Mouse (Mus musculus) limb, embryonic 14.5 days (tissue): Measurements from ENCODE around the gene Paox. TPM values are rescaled to one million over a fixed set of nuclear protein-coding genes. Genes with fewer than 3 reads are reported as not detected.

ENCODE experiments used
- ATAC-seq: fragments of 200-750 bp; cut with Nextera tagmentation; 2 replicates; pipeline ENCODE4 v1.8.0; 2017; ENCODE audit warnings: low read depth, moderate number of reproducible peaks, moderate TSS enrichment; ENCODE audit not compliant: low FRiP score
- DNase-seq: peaks from one replicate; pipeline ENCODE4 v3.0.0-alpha.2; 2015; ENCODE audit warnings: low spot score
- H3K27ac ChIP-seq: fragments of 300-500 bp; sonication (generic); replicated peaks from 2 replicates; pipeline ENCODE4 v1.5.1; 2014; ENCODE audit warnings: low read depth, mild to moderate bottlenecking, low read length, moderate library complexity, mixed read lengths
- H3K27me3 ChIP-seq: fragments of 300-500 bp; sonication (generic); 2 replicates; pipeline ENCODE4 v1.6.1; 2014; ENCODE audit warnings: low read length, mixed read lengths; ENCODE audit not compliant: control insufficient read depth, insufficient read depth
- H3K36me3 ChIP-seq: fragments of 300-500 bp; sonication (generic); 2 replicates; pipeline ENCODE4 v1.6.1; 2014; ENCODE audit warnings: mild to moderate bottlenecking, low read length, moderate library complexity, mixed read lengths; ENCODE audit not compliant: control insufficient read depth, insufficient read depth
- H3K4me1 ChIP-seq: fragments of 300-500 bp; sonication (generic); 2 replicates; pipeline ENCODE4 v1.6.1; 2014; ENCODE audit warnings: antibody characterized with exemption, low read length, mixed read lengths; ENCODE audit not compliant: control insufficient read depth, insufficient read depth
- H3K4me2 ChIP-seq: fragments of 300-500 bp; sonication (generic); replicated peaks from 2 replicates; pipeline ENCODE4 v1.6.1; 2014; ENCODE audit warnings: low read depth, mild to moderate bottlenecking, low read length, moderate library complexity; ENCODE audit not compliant: severe bottlenecking
- H3K4me3 ChIP-seq: fragments of 300-500 bp; sonication (generic); replicated peaks from 2 replicates; pipeline ENCODE4 v1.5.1; 2014; ENCODE audit warnings: low read length
- H3K9ac ChIP-seq: fragments of 300-500 bp; sonication (generic); 2 replicates; pipeline ENCODE4 v1.6.1; 2014; ENCODE audit warnings: mild to moderate bottlenecking, low read depth, low read length, moderate library complexity; ENCODE audit not compliant: severe bottlenecking
- H3K9me3 ChIP-seq: fragments of 300-500 bp; sonication (generic); 2 replicates; pipeline ENCODE4 v1.6.1; 2016; ENCODE audit warnings: low read length; ENCODE audit not compliant: control insufficient read depth
- POLR2A ChIP-seq: fragments of 200-500 bp; IDR thresholded peaks from 2 replicates; pipeline ENCODE4 v1.8.0; 2012; ENCODE audit warnings: inconsistent platforms, mild to moderate bottlenecking, moderate library complexity, borderline replicate concordance; ENCODE audit not compliant: insufficient read depth, insufficient read length; ENCODE audit errors: extremely low read depth
- WGBS: fragments of 180-500 bp; shearing (Covaris S2); extraction: QIAGEN DNeasy Blood & Tissue Kit; methylation state at CpG from one replicate; pipeline ENCODE4 v1.1.7; 2014; 5-methylcytosine and 5-hydroxymethylcytosine counted together
- polyA plus RNA-seq, 2 experiments: library from polyadenylated mRNA; depleted of rRNA in 1 of 2; stranded (reverse) in 1 of 2; unstranded in 1 of 2; fragments of >200 nt; fragmentation: Nextera tagmentation in 1 of 2; extraction: Ambion mirVana in 1 of 2; gene quantifications; 2 replicates each; pipeline versions ENCODE4 v1.2.1 to v1.2.3; 2012 to 2014

Gene Paox
- polyA plus RNA-seq, 2 experiments, result 12.6 to 17.8 TPM

DNA sequence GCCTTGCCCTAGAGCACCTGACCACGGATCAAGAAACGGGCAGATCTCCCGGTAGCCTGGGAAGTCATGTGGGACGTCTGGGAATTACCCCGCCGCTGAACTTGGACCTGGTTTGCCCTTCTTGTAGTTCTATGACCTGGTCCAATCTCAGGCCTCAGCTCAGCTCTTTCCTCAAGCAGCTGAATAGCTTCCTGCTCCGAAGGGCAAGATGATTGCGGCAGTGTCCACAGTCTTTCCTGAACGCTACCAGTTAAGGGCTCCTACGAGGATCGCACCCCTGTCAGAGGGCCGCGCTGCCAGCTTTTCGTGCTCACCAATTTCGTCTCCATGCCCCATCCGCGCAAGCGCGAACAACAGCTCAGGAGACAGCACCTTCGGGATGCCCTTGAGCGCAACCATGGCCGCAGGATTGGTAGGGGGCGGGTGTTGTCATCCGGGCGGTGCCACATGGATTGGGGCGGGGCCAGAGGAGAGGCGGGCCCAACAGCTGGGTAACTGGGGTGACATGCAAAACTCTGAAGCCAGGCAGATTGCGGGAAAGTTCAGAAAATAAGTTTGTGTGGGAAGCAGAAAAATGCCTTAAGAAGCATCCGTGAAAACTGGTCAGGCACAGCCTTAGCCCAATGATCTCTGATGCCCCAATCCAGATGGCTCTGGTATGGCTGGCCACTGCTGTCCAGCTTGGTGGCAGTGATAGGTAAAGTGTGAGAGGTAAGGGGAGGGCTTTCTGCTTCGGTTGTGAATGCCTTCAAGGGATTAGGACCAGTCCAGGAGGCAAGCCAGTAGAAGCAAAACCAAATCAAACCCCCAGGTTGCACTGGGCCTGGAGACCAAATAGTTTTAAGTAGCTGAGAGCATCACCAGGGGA is 13.4 kb upstream of the Paox start, which contains the start of gene Fuom:
Gene Fuom, minus strand, starts transcription at position 449 of the 868 bp plus-strand sequence.
- Histone ChIP-seq H3K27me3 (no peaks in the 10 kb centered on the region), H3K4me2 (peak within 1 kb of the TSS; percentile 76), H3K36me3 (peaks cover 15% of the 10 kb centered on the region), H3K4me3 (peak within 1 kb of the TSS; percentile 42), H3K4me1 (0 out of 2 replicates have a peak, but pooled peaks cover 3% of the 10 kb centered on the region), H3K9me3 (no peaks in the 10 kb centered on the region), H3K9ac (peak within 1 kb of the TSS; percentile 62), H3K27ac (no peak within 1 kb of the TSS)
- no peak for TF ChIP-seq POLR2A
- DNase-seq (peak; percentile 71), ATAC-seq (peak; percentile 89)
- WGBS, result 1% methylated on average over 30 of the region's 30 CpGs

DNA sequence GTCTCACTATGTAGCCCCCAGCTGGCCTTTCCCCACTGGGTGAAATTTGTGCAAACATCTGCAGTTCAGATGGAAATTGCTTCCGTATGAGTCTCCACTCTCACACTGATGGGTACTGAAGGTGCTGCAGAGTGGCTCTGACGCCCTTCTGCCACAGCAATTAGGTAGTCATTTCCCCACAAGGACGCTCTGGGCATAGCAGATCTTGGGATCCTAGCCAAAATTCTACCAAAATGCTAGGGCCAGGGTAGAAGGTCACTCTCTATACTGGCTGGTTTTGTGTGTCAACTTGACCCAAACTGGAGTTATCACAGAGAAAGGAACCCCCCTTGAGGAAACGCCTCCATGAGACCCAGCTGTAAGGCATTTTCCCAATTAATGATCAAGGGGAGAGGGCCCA is 11.6 kb upstream of the Paox start:
- WGBS, result 76% methylated on average over 4 of the region's 4 CpGs
- no peaks in the 10 kb centered on the region for H3K9me3 ChIP-seq
- H3K4me3 ChIP-seq, result no peak overlapping the region
- DNase-seq (no peak), ATAC-seq (no peak)
- no peaks in the 10 kb centered on the region for H3K27me3 ChIP-seq
- H3K4me1 ChIP-seq, result 0 out of 2 replicates have a peak, but pooled peaks cover 3% of the 10 kb centered on the region
- H3K4me2 ChIP-seq, result no peak overlapping the region
- peaks cover 30% of the 10 kb centered on the region for H3K36me3 ChIP-seq
- H3K27ac ChIP-seq, result no peak overlapping the region
- H3K9ac ChIP-seq, result no peak overlapping the region
- no peak for TF ChIP-seq POLR2A

DNA sequence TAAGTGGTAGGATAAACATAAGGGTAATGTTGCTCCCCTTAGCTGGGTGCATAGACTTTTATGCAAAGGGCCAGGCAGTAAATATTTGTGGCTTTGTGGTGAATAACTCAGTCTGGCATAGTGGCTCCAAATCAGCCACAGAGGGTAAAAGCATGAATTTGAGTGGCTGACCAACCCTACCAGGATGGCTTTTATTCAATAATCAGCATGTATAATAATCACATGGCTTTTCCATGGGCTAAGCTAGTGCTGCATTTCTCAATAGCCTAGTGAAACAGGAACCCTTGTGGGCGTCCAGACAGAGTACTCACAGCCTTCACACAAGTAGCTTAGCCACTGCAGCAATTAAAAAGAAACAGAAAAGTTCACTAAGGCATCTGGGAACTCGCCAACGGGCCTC is 3.7 kb upstream of the Paox start:
- Histone ChIP-seq H3K9me3 (no peaks in the 10 kb centered on the region), H3K4me1 (no peaks in the 10 kb centered on the region), H3K9ac (no peak overlapping the region), H3K36me3 (peaks cover 54% of the 10 kb centered on the region), H3K27ac (no peak overlapping the region), H3K4me3 (no peak overlapping the region), H3K27me3 (no peaks in the 10 kb centered on the region), H3K4me2 (no peak overlapping the region)
- TF ChIP-seq POLR2A, result no peak
- DNase-seq, result no peak
- ATAC-seq, result no peak
- WGBS, result 66% methylated on average over 3 of the region's 3 CpGs

DNA sequence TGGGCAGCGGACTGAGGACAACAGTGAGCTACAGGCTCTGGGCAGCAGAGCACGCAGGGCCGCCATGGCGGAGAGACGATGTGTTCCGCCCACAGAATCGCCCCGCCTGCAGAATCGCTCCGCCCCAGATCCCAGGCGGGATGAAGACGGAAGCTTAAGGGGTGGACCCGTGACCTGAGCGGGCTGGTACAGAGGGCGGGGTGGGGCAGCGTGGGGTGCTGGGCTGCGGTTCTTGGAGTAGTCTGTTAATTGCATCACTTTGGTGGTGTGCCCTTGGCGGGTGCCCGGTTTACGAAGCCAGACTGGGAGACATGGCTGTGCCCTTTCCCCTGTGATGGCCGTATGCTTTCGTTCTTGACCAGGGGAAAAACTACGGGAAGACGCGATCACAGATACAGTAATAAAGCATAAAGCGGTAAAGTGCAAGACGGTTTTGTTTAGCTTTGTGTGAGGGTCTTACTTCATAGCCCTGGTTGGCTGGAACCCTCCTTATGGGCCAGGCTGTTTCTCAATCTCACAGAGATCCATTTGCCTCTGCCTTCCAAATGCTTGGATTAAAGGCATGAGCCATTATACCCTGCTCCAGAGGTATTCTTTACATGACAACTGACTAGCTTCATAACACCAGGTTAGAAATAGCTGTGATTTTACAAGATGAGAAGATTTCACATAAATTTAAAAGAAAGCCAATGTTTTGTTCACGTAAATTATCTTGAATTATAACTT is 893 bp downstream of the Paox start, which contains the start of gene Echs1:
Gene Echs1, minus strand, starts transcription at position 148 of the 726 bp plus-strand sequence.
- H3K9me3 ChIP-seq, result no peaks in the 10 kb centered on the region
- peak; percentile 94 for ATAC-seq
- DNase-seq, result peak; percentile 83
- TF ChIP-seq POLR2A, result peak; percentile 87; the same call in 1 of the 2 replicates
- peaks cover 14% of the 10 kb centered on the region for H3K36me3 ChIP-seq
- H3K4me3 ChIP-seq, result peak within 1 kb of the TSS; percentile 80
- peak within 1 kb of the TSS; percentile 93 for H3K4me2 ChIP-seq
- H3K27ac ChIP-seq, result peak within 1 kb of the TSS; percentile 84
- H3K27me3 ChIP-seq, result no peaks in the 10 kb centered on the region
- peak within 1 kb of the TSS; percentile 81 for H3K9ac ChIP-seq
- H3K4me1 ChIP-seq, result no peaks in the 10 kb centered on the region
- WGBS, result 4% methylated on average over 27 of the region's 28 CpGs

DNA sequence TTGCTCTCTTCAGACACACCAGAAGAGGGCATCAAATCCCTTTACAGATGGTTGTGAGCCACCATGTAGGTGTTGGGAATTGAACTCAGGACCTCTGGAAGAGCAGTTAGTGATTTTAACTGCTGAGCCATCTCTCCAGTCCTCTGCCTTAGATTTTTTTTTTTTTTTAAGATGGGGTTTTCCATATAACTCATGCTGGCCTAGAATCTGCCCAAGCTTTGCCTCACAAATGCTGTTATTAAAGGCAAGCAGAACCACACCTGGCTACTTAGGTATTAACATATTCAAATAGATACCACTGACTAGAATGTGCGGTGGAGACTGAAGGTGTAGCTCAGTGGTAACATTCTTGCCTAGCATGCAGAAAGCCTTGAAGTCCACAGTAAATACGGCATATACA is 4.9 kb downstream of the Paox start:
- H3K27ac ChIP-seq, result no peak overlapping the region
- no peaks in the 10 kb centered on the region for H3K27me3 ChIP-seq
- WGBS, result 86% methylated on average over 2 of the region's 2 CpGs
- H3K4me3 ChIP-seq, result no peak overlapping the region
- no peak overlapping the region for H3K9ac ChIP-seq
- ATAC-seq, result no peak
- H3K36me3 ChIP-seq, result no peaks in the 10 kb centered on the region
- H3K4me1 ChIP-seq, result 0 out of 2 replicates have a peak, but pooled peaks cover 2% of the 10 kb centered on the region
- no peak overlapping the region for H3K4me2 ChIP-seq
- no peaks in the 10 kb centered on the region for H3K9me3 ChIP-seq
- DNase-seq, result no peak
- TF ChIP-seq POLR2A, result no peak
